Mouse (Mus musculus) brain, adult 2 months (tissue): ENCODE results near the gene Nhlh1.

Experiments
- DNase-seq: peaks from one replicate; pipeline ENCODE4 v3.0.0; 2011; ENCODE audit warnings: low read depth, low spot score

The Nhlh1 gene

GRCm38 (mm10) chr1:172053541-172054440, 3.6 kb downstream of the Nhlh1 start:
- peak; percentile 55 for DNase-seq

GRCm38 (mm10) chr1:172052766-172053279, 4.5 kb downstream of the Nhlh1 start:
- no peak for DNase-seq

- no peak for DNase-seq
These were observed 8.1 kb downstream of the Nhlh1 start for GRCm38 (mm10) chr1:172049131-172049782.

- no peak for DNase-seq
These were observed 9.1 kb downstream of the Nhlh1 start for GRCm38 (mm10) chr1:172048241-172048734.

GRCm38 (mm10) chr1:172046938-172047337, 10.4 kb downstream of the Nhlh1 start:
- peak; percentile 81 for DNase-seq

- peak; percentile 28 for DNase-seq
These were observed 11.0 kb downstream of the Nhlh1 start for GRCm38 (mm10) chr1:172046410-172046809.

GRCm38 (mm10) chr1:172029914-172030313, 27.5 kb downstream of the Nhlh1 start:
- DNase-seq = no peak

- no peak for DNase-seq
These were observed 28.7 kb downstream of the Nhlh1 start, which contains the start of gene Vangl2 for GRCm38 (mm10) chr1:172028394-172029275. TSS of gene Vangl2 (minus strand) at chr1:172028444.

GRCm38 (mm10) chr1:172027809-172028102, 29.6 kb downstream of the Nhlh1 start:
- no peak for DNase-seq

GRCm38 (mm10) chr1:172027010-172027808, 30.2 kb downstream of the Nhlh1 start:
- DNase-seq = peak; percentile 92

- no peak for DNase-seq
These were observed 31.0 kb downstream of the Nhlh1 start for GRCm38 (mm10) chr1:172026201-172026901.

- DNase-seq = no peak
These were observed 32.0 kb downstream of the Nhlh1 start for GRCm38 (mm10) chr1:172025201-172025904.

- no peak for DNase-seq
These were observed 33.1 kb downstream of the Nhlh1 start for GRCm38 (mm10) chr1:172024140-172024895.

GRCm38 (mm10) chr1:172019863-172020521, 37.4 kb downstream of the Nhlh1 start:
- DNase-seq = peak; percentile 63

- DNase-seq = no peak
These were observed 38.0 kb downstream of the Nhlh1 start for GRCm38 (mm10) chr1:172019339-172019738.

- DNase-seq = no peak
These were observed 38.7 kb downstream of the Nhlh1 start for GRCm38 (mm10) chr1:172018336-172019311.

- DNase-seq = no peak
These were observed 39.8 kb downstream of the Nhlh1 start for GRCm38 (mm10) chr1:172017517-172018070.
